Mouse (Mus musculus): ENCODE results near the gene Dis3. TPM values are rescaled to one million over a fixed set of nuclear protein-coding genes. Genes with fewer than 3 reads are reported as not detected.

Dis3 gene
- total and polyA plus RNA-seq, 2 experiments from 2014 or later: 16.3 to 26.1 TPM

DNA sequence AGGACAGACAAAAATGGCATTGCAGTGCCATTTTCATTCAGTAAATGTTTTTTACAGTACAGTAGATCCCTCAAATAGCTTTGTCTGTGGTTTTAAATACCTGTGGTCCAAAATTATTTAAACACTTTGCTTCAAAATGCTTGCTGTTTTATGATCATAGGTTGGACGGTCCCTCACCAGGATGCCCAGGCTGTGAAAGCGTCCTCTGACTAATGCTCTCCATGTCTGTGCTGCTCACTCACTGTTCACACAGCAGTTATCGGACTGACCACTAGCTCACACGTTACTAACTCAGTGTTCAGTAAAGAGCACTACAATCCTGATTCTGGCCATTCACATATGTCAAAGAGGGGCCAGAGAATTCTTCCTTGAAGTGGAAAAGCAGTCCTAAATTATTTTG lies 28.4 kb downstream of the Dis3 start:
- peaks cover 6% of the 10 kb centered on the region; the same call in 1 of the 2 replicates for H3K36me3 ChIP-seq (ENCODE audit: insufficient read depth, low read length)
- H3K9ac ChIP-seq (replicated peaks; ENCODE audit: low read length): no peak overlapping the region
- 91% methylated on average over 4 of the region's 4 CpGs for WGBS
- H3K9me3 ChIP-seq (ENCODE audit: low read length): no peaks in the 10 kb centered on the region
- H3K4me3 ChIP-seq (ENCODE audit: low read length): no peak overlapping the region
- ATAC-seq: no peak
- H3K27ac ChIP-seq: no peak overlapping the region
- no peak for TF ChIP-seq CTCF (IDR thresholded peaks at IDR 0.05; ENCODE audit: low read depth)
- H3K4me2 ChIP-seq (ENCODE audit: low read depth, low read length): no peak overlapping the region
- no peaks in the 10 kb centered on the region for H3K4me1 ChIP-seq (ENCODE audit: insufficient read depth, low read length)
- no peaks in the 10 kb centered on the region for H3K27me3 ChIP-seq (ENCODE audit: insufficient read depth, low read length)
- no peak for DNase-seq (ENCODE audit: low spot score)

DNA sequence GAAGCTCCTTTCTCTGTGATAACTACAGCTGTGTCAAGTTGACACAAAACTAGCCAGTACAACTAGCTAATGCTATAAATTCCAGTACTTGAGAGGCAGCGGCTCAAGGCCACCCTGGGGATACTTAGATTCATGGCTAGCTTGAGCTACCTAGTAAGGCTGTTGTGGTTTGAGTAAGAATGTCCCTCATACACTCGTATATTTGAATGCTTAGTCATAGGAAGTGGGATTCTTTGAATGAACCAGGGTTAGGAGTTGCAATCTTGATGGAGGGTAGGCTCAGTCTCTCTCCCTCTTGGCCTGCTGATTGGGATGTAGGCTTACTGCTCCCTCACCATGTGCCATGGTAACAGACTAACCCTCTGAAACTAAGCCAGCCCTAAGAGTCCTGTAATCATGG lies 36.5 kb downstream of the Dis3 start:
- H3K9me3 ChIP-seq (ENCODE audit: low read length): no peaks in the 10 kb centered on the region
- no peaks in the 10 kb centered on the region; the same call in 1 of the 2 replicates for H3K36me3 ChIP-seq (ENCODE audit: insufficient read depth, low read length)
- H3K4me1 ChIP-seq (ENCODE audit: insufficient read depth, low read length): no peaks in the 10 kb centered on the region
- H3K9ac ChIP-seq (replicated peaks; ENCODE audit: low read length): no peak overlapping the region
- ATAC-seq (no peak), DNase-seq (ENCODE audit: low spot score) (no peak)
- no peaks in the 10 kb centered on the region for H3K27me3 ChIP-seq (ENCODE audit: insufficient read depth, low read length)
- TF ChIP-seq CTCF (IDR thresholded peaks at IDR 0.05; ENCODE audit: low read depth): no peak
- no peak overlapping the region for H3K4me2 ChIP-seq (ENCODE audit: low read depth, low read length)
- H3K27ac ChIP-seq: no peak overlapping the region
- 93% methylated on average over 2 of the region's 2 CpGs for WGBS
- no peak overlapping the region for H3K4me3 ChIP-seq (ENCODE audit: low read length)

DNA sequence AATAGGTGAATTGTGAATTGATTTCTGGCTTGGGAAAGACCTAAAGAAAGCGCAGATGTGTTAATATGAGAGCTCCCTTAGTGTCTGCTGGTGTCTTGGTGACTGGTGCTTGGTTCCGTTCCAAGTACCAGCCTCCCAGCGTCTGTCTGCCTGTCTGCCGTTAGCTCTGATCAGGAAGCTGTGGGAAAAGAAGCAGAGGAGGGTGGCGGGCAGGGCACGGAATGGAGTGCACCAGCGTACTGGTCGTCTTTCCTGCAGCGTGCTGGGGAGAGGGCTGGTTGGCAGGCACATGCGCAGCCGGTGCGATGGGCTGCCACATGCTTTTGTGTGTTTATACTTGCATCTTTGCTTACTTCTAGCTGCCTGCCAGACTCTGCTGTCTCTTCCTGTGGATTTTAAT lies 39.0 kb downstream of the Dis3 start:
- no peaks in the 10 kb centered on the region for H3K27me3 ChIP-seq (ENCODE audit: insufficient read depth, low read length)
- ATAC-seq (no peak), DNase-seq (ENCODE audit: low spot score) (no peak)
- H3K4me3 ChIP-seq (ENCODE audit: low read length): no peak overlapping the region
- TF ChIP-seq CTCF (IDR thresholded peaks at IDR 0.05; ENCODE audit: low read depth): no peak
- no peaks in the 10 kb centered on the region for H3K9me3 ChIP-seq (ENCODE audit: low read length)
- no peak overlapping the region for H3K27ac ChIP-seq
- H3K36me3 ChIP-seq (ENCODE audit: insufficient read depth, low read length): no peaks in the 10 kb centered on the region; the same call in 1 of the 2 replicates
- H3K4me2 ChIP-seq (ENCODE audit: low read depth, low read length): no peak overlapping the region
- 81% methylated on average over 12 of the region's 12 CpGs for WGBS
- H3K9ac ChIP-seq (replicated peaks; ENCODE audit: low read length): no peak overlapping the region
- H3K4me1 ChIP-seq (ENCODE audit: insufficient read depth, low read length): no peaks in the 10 kb centered on the region

DNA sequence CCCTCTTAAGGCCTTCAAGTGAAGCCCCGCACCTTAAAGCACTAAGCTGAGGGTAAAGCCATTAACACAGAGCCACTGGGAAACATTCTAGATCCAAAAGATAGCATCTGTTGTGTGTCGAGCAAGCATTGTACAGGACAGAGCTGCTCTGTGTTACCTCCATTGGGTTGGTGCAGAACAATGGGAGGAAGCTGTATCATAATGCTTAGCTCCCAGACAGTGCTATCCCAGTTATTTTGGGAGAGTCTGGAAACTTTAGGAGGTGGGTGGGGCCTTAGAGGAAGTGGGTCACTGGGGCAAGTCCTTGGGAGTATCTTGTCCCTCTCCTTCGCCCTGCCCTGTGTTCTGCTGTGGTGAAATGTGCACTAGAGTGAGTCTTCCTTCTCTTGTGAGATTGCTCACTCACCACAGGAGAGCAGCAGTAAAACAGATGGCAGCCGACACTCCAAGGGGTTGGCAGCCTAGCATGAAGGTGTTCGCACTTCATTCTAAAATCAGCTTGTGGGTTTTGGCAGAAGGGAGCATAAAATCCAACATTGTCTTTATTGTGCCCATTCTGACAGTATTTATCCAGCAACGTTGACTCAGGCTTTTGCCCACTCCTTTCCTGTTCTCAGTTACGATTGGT lies 40.5 kb downstream of the Dis3 start:
- H3K36me3 ChIP-seq (ENCODE audit: insufficient read depth, low read length): no peaks in the 10 kb centered on the region; the same call in 1 of the 2 replicates
- H3K4me3 ChIP-seq (ENCODE audit: low read length): no peak overlapping the region
- no peaks in the 10 kb centered on the region for H3K27me3 ChIP-seq (ENCODE audit: insufficient read depth, low read length)
- DNase-seq (ENCODE audit: low spot score): no peak
- H3K4me2 ChIP-seq (ENCODE audit: low read depth, low read length): no peak overlapping the region
- no peaks in the 10 kb centered on the region for H3K9me3 ChIP-seq (ENCODE audit: low read length)
- no peak for ATAC-seq
- H3K9ac ChIP-seq (replicated peaks; ENCODE audit: low read length): no peak overlapping the region
- no peak overlapping the region for H3K27ac ChIP-seq
- TF ChIP-seq CTCF (IDR thresholded peaks at IDR 0.05; ENCODE audit: low read depth): no peak
- WGBS: 74% methylated on average over 7 of the region's 7 CpGs
- no peaks in the 10 kb centered on the region for H3K4me1 ChIP-seq (ENCODE audit: insufficient read depth, low read length)

DNA sequence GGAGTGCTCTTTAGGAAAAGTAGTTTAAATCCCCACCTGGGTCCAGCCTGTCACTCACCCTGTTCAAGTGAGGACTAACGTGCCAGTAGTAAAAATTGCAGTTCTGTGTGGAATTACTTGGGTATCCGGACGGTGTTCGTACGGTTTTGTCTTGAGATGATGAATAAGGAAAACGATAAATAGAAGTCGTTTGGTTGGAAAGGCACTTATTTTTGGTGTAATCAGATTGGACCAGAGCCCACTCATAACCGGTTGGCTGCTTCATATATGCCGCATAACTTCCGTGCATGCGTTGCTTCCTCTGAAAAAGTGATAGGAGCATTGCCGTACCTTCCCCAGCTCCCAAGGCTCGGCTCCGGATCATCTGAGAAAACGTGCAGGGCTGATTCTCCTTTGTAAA lies 52.8 kb downstream of the Dis3 start:
- WGBS: 2% methylated on average over 15 of the region's 15 CpGs
- Histone ChIP-seq H3K4me1 (ENCODE audit: insufficient read depth, low read length) (peaks cover 15% of the 10 kb centered on the region), H3K9ac (replicated peaks; ENCODE audit: low read length) (peak overlapping the region; percentile 91), H3K4me3 (ENCODE audit: low read length) (peak overlapping the region; percentile 77), H3K4me2 (ENCODE audit: low read depth, low read length) (peak overlapping the region; percentile 81), H3K27ac (no peak overlapping the region), H3K36me3 (ENCODE audit: insufficient read depth, low read length) (no peaks in the 10 kb centered on the region), H3K27me3 (ENCODE audit: insufficient read depth, low read length) (no peaks in the 10 kb centered on the region), H3K9me3 (ENCODE audit: low read length) (no peaks in the 10 kb centered on the region)
- TF ChIP-seq CTCF (IDR thresholded peaks at IDR 0.05; ENCODE audit: low read depth): no peak
- ATAC-seq (peak; percentile 11; the same call in 1 of the 2 replicates), DNase-seq (ENCODE audit: low spot score) (no peak)

DNA sequence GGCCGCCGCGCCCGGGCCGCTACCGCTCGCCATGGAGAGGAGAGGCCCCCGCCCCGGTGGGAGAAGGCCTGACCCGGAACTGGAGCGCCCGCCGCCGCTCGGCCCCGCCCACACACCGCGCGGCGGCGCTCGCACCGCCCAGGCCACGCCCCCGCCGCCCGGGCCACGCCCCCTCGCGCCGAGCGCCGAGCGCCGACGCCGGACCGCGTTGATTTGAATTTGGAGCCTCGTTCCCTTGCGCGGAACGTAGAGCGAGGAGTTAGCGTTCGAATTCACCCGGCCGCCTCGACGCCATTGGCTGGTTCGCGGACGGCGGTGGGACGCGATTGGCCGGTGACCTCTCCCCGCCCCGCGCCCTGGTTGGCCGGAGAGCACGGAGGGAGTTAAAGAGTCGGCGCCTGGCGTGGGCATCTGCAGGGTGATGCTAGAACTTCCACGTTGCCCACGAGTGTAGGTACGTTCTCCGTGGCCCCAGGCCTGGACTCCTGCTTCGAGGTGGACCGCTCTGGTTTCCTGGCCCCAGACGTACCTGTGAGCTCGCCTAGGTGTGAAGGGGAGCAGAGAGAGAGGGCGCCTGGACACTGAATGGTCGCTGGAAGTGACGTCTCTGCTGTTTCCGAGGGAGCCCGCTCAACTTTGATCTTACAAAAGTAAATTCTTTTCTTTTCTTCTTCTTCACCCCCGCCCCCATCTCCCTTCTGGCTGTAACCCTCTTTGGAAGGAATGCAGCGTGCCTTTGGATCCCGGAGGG lies 53.4 kb downstream of the Dis3 start, which contains the start of the genes Mzt1 and Bora:
Gene Mzt1 (minus strand): TSS at position 104 of the 751 bp plus-strand sequence.
Gene Bora (plus strand): TSS at position 192 of the 751 bp plus-strand sequence.
- no peak for TF ChIP-seq CTCF (IDR thresholded peaks at IDR 0.05; ENCODE audit: low read depth)
- WGBS: 2% methylated on average over 68 of the region's 81 CpGs
- H3K36me3 ChIP-seq (ENCODE audit: insufficient read depth, low read length): no peaks in the 10 kb centered on the region
- H3K27me3 ChIP-seq (ENCODE audit: insufficient read depth, low read length): no peaks in the 10 kb centered on the region
- peak within 1 kb of the TSS; percentile 91 for H3K9ac ChIP-seq (replicated peaks; ENCODE audit: low read length)
- H3K4me2 ChIP-seq (ENCODE audit: low read depth, low read length): peak within 1 kb of the TSS; percentile 81
- peaks cover 15% of the 10 kb centered on the region for H3K4me1 ChIP-seq (ENCODE audit: insufficient read depth, low read length)
- peak within 1 kb of the TSS; percentile 77 for H3K4me3 ChIP-seq (ENCODE audit: low read length)
- peak within 1 kb of the TSS; percentile 82 for H3K27ac ChIP-seq
- peak; percentile 97 for ATAC-seq
- no peaks in the 10 kb centered on the region for H3K9me3 ChIP-seq (ENCODE audit: low read length)
- DNase-seq (ENCODE audit: low spot score): peak; percentile 94

All from hindbrain, postnatal 0 days (tissue).